Mouse (Mus musculus): ENCODE measurements around the gene Pgpep1. TPM values are rescaled to one million over a fixed set of nuclear protein-coding genes. Genes with fewer than 3 reads are reported as not detected.

The Pgpep1 gene
- polyA plus RNA-seq, 1 experiment from 2014 or later, result 33.7 TPM

- Histone ChIP-seq H3K9me3 (no peaks in the 10 kb centered on the region), H3K4me3 (no peak overlapping the region), H3K27ac (replicated peaks) (no peak overlapping the region), H3K36me3 (no peaks in the 10 kb centered on the region), H3K9ac (no peak overlapping the region), H3K4me1 (peaks cover 27% of the 10 kb centered on the region), H3K27me3 (replicated peaks) (no peaks in the 10 kb centered on the region), H3K4me2 (no peak overlapping the region)
- no peak for ATAC-seq (ENCODE audit: extremely low read depth, insufficient number of reproducible peaks, low FRiP score, low TSS enrichment)
- 24% methylated on average over 1 of the region's 1 CpGs for WGBS
These were observed 46.4 kb downstream of the Pgpep1 start for GRCm38 (mm10) chr8:70613763-70614162.

DNA sequence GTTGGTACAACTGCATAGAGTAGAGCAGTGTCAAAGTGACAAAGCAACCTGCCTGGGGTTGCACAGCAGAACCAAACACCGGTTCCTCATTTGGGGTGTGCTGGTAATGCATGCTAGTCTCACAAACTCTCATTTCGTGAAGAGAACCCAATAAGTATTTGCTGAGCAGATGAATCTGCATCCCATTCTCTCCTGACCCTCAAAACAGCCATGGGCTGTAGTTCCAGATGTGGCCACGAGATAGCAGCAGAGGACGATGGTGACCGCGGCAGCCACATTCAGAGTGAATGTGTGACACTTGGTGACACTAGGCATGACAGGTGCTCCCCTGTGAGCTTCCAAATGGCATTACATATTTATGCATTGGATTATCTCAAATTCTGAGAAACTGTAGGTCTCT, 48.3 kb downstream of the Pgpep1 start:
- Histone ChIP-seq H3K27me3 (replicated peaks) (no peaks in the 10 kb centered on the region), H3K9ac (peak overlapping the region; percentile 83), H3K4me2 (peak overlapping the region; percentile 99), H3K27ac (replicated peaks) (peak overlapping the region; percentile 74), H3K4me3 (peak overlapping the region; percentile 87), H3K4me1 (peaks cover 40% of the 10 kb centered on the region), H3K36me3 (no peaks in the 10 kb centered on the region), H3K9me3 (no peaks in the 10 kb centered on the region)
- ATAC-seq (ENCODE audit: extremely low read depth, insufficient number of reproducible peaks, low FRiP score, low TSS enrichment), result no peak
- 1% methylated on average over 6 of the region's 6 CpGs for WGBS

DNA sequence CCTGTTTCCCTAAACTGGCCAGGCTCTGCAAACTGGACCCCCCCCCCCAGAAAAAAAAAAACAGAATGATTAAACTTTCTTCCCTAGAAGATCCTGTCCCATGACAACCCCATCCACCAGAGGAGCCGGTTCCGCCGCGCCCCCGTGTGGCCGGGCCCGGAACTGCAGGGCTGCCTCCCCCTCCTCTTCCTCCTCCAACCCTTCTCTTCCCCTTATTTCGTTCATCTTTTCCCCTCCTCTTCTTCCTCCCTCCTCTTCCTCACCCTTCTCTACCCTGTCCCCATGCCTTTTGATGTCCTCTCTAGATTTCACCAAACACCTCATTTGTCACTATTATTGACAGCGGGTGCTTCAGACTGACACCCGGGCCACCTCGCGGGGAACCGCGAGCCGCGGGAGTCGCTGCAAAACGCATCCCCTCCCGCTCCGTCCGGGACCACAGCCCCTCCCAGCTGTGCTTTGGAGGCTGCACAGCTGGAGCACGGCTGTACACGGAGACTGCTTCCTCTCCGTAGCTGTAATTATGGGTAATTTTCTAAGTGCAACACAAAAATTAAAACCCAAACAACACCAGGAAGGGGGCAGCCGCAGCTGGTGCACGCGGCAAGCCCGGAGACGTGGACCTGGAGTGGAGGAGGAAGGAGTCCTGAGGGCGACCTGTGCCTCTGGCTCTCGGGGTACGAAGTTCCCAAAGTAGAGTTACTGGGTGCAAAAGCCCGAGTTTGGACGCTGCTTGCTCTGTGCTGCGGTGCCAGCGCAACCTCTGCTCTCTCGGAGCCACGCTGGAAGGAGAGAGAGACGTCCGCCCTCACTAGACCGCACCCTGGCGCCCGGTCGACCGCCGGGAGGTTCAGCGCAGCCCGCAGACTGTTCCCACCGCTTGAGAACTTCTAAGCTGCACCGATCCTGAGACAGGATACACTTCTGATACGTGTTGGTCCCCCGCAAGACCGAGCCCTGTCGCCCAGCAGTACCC, 49.1 kb downstream of the Pgpep1 start:
- Histone ChIP-seq H3K4me2 (peak overlapping the region; percentile 99), H3K4me3 (peak overlapping the region; percentile 87), H3K36me3 (no peaks in the 10 kb centered on the region), H3K4me1 (peaks cover 42% of the 10 kb centered on the region), H3K27me3 (replicated peaks) (no peaks in the 10 kb centered on the region), H3K9me3 (no peaks in the 10 kb centered on the region), H3K9ac (peak overlapping the region; percentile 83), H3K27ac (replicated peaks) (peak overlapping the region; percentile 99)
- under 1% methylated on average over 54 of the region's 54 CpGs for WGBS
- ATAC-seq (ENCODE audit: extremely low read depth, insufficient number of reproducible peaks, low FRiP score, low TSS enrichment), result no peak

DNA sequence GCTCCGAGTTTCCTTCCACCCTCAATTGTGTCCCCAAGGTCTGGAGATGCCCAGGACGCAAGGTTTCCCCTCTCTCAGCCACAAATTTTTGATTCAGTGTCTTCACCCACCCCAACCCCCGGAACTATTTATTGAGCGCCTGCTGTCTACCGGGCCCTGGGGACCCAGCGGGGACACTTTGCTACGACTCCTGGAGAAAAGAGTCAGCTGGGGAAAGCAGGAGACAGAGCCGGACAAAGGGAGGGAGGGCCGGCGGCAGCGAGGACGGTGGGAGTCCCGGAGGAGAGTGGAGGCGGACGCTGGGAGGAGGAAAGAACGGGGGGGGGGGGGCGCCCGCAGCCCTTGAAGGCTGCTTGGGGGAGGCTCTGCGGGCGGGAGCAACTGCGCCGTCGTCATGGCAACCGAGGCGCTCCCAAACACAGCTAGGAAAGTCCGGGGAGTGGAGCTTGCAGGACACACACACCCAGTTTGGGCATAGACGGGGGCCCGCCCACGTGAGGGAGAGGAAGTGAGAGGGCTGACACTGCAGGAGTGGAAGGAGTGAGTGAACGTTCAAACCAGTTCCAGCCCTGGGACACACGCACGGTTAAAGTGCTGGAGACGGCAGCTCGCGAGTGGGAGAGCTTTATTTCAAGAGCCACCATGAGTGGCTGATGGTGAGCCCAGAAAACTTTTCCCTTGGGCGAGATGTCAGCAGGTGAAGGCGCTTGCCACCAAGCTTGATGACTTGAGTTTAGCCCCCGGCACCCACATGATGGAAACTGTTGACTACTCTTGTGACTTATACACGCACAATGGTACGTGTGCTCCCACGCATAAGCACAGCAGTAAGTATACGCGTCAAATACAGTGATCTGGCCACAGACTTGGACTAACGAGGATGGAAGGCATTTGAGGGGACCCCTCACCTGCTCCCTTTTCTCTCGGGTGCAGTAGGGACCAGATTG, 50.1 kb downstream of the Pgpep1 start:
- ATAC-seq (ENCODE audit: extremely low read depth, insufficient number of reproducible peaks, low FRiP score, low TSS enrichment), result peak; percentile 43
- H3K4me1 ChIP-seq, result peaks cover 46% of the 10 kb centered on the region
- H3K27ac ChIP-seq (replicated peaks), result peak overlapping the region; percentile 99

GRCm38 (mm10) chr8:70609368-70609848, 50.8 kb downstream of the Pgpep1 start:
- 2% methylated on average over 26 of the region's 39 CpGs for WGBS
- no peaks in the 10 kb centered on the region for H3K36me3 ChIP-seq

More for the DNA sequence above, 50.1 kb downstream of the Pgpep1 start:
- Histone ChIP-seq H3K4me2 (peak overlapping the region; percentile 99), H3K9ac (peak overlapping the region; percentile 96), H3K27me3 (replicated peaks) (no peaks in the 10 kb centered on the region), H3K9me3 (no peaks in the 10 kb centered on the region), H3K4me3 (peak overlapping the region; percentile 87), H3K36me3 (no peaks in the 10 kb centered on the region)
- under 1% methylated on average over 44 of the region's 45 CpGs for WGBS

GRCm38 (mm10) chr8:70608749-70609367, 51.3 kb downstream of the Pgpep1 start, which contains the start of gene Ssbp4:
Gene Ssbp4 (minus strand): TSS chr8:70608872.
- H3K27me3 ChIP-seq (replicated peaks), result no peaks in the 10 kb centered on the region
- peak within 1 kb of the TSS; percentile 99 for H3K4me2 ChIP-seq
- peaks cover 46% of the 10 kb centered on the region for H3K4me1 ChIP-seq
- peak within 1 kb of the TSS; percentile 96 for H3K9ac ChIP-seq
- no peak for ATAC-seq (ENCODE audit: extremely low read depth, insufficient number of reproducible peaks, low FRiP score, low TSS enrichment)
- H3K27ac ChIP-seq (replicated peaks), result peak within 1 kb of the TSS; percentile 99
- H3K36me3 ChIP-seq, result no peaks in the 10 kb centered on the region
- no peaks in the 10 kb centered on the region for H3K9me3 ChIP-seq
- peak within 1 kb of the TSS; percentile 87 for H3K4me3 ChIP-seq
- 4% methylated on average over 26 of the region's 26 CpGs for WGBS

More at GRCm38 (mm10) chr8:70609368-70609848, 50.8 kb downstream of the Pgpep1 start:
- H3K27me3 ChIP-seq (replicated peaks), result no peaks in the 10 kb centered on the region
- H3K9ac ChIP-seq, result peak overlapping the region; percentile 96
- peaks cover 46% of the 10 kb centered on the region for H3K4me1 ChIP-seq
- H3K27ac ChIP-seq (replicated peaks), result peak overlapping the region; percentile 99
- H3K4me2 ChIP-seq, result peak overlapping the region; percentile 99
- no peaks in the 10 kb centered on the region for H3K9me3 ChIP-seq
- peak overlapping the region; percentile 87 for H3K4me3 ChIP-seq
- peak; percentile 50 for ATAC-seq (ENCODE audit: extremely low read depth, insufficient number of reproducible peaks, low FRiP score, low TSS enrichment)

GRCm38 (mm10) chr8:70607898-70608748, 52.1 kb downstream of the Pgpep1 start:
- peak overlapping the region; percentile 99 for H3K27ac ChIP-seq (replicated peaks)
- no peak for ATAC-seq (ENCODE audit: extremely low read depth, insufficient number of reproducible peaks, low FRiP score, low TSS enrichment)
- H3K36me3 ChIP-seq, result peaks cover 6% of the 10 kb centered on the region
- peak overlapping the region; percentile 96 for H3K9ac ChIP-seq
- H3K27me3 ChIP-seq (replicated peaks), result no peaks in the 10 kb centered on the region
- H3K4me1 ChIP-seq, result peaks cover 46% of the 10 kb centered on the region
- WGBS, result 2% methylated on average over 71 of the region's 84 CpGs
- H3K9me3 ChIP-seq, result no peaks in the 10 kb centered on the region
- peak overlapping the region; percentile 87 for H3K4me3 ChIP-seq
- H3K4me2 ChIP-seq, result peak overlapping the region; percentile 99

- WGBS, result 32% methylated on average over 6 of the region's 6 CpGs
- peak overlapping the region; percentile 99; the same call in 1 of the 2 replicates for H3K27ac ChIP-seq (replicated peaks)
- H3K9ac ChIP-seq, result peak overlapping the region; percentile 96
- peak overlapping the region; percentile 99 for H3K4me2 ChIP-seq
- H3K27me3 ChIP-seq (replicated peaks), result no peaks in the 10 kb centered on the region
- no peaks in the 10 kb centered on the region for H3K9me3 ChIP-seq
- peak overlapping the region; percentile 87 for H3K4me3 ChIP-seq
- no peak for ATAC-seq (ENCODE audit: extremely low read depth, insufficient number of reproducible peaks, low FRiP score, low TSS enrichment)
- peaks cover 12% of the 10 kb centered on the region for H3K36me3 ChIP-seq
- H3K4me1 ChIP-seq, result peaks cover 46% of the 10 kb centered on the region
These were observed 52.6 kb downstream of the Pgpep1 start for GRCm38 (mm10) chr8:70607603-70607897.

GRCm38 (mm10) chr8:70606780-70607602, 53.2 kb downstream of the Pgpep1 start:
- Histone ChIP-seq H3K4me2 (peak overlapping the region; percentile 99), H3K9me3 (no peaks in the 10 kb centered on the region), H3K4me1 (peaks cover 46% of the 10 kb centered on the region), H3K36me3 (peaks cover 18% of the 10 kb centered on the region), H3K27ac (replicated peaks) (no peak overlapping the region), H3K4me3 (peak overlapping the region; percentile 87), H3K9ac (peak overlapping the region; percentile 96), H3K27me3 (replicated peaks) (no peaks in the 10 kb centered on the region)
- 62% methylated on average over 18 of the region's 18 CpGs for WGBS
- ATAC-seq (ENCODE audit: extremely low read depth, insufficient number of reproducible peaks, low FRiP score, low TSS enrichment), result no peak
